Mouse (Mus musculus) Patski (cell line): Measurements from ENCODE around the gene Nbeal2. TPM values are rescaled to one million over a fixed set of nuclear protein-coding genes. Genes with fewer than 3 reads are reported as not detected.
"Not testable (repeated sequence)": the region's sequence is repeated elsewhere in the genome, so short reads cannot be mapped to it uniquely, and the experiment has no call there.

Source experiments
- ATAC-seq: fragments of 100-300 bp; one replicate; pipeline ENCODE4 v1.8.0; 2021
- CTCF ChIA-PET: fragments of 350-600 bp; sonication (Branson Sonifier 250); formaldehyde crosslinking; loops from one replicate; lab custom pipeline; 2022; ENCODE audit warnings: inconsistent platforms; lab: Charles Lee
- POLR2A ChIA-PET: fragments of 350-600 bp; sonication (Branson Sonifier 250); formaldehyde crosslinking; loops from one replicate; lab custom pipeline; 2022; ENCODE audit warnings: antibody characterized with exemption, inconsistent platforms; lab: Charles Lee
- DNase-seq: peaks from one replicate; pipeline ENCODE4 v3.0.0-alpha.2; 2011; ENCODE audit warnings: low read depth, low spot score
- H3K27me3 ChIP-seq: fragments of 371-371 bp; one replicate; pipeline ENCODE4 v1.5.1; 2021
- CTCF ChIP-seq: fragments of 100-300 bp; IDR thresholded peaks from one replicate; pipeline ENCODE4 v1.5.1; 2021
- in situ Hi-C: fragments of 300-500 bp; cut with MboI; formaldehyde crosslinking; loops from 3 replicates; pipeline ENCODE4 v1.11.1; 2018; ENCODE audit warnings: low pct_unique_long_range_greater_than_20kb, mixed read lengths
- polyA plus RNA-seq: library from polyadenylated mRNA; unstranded; gene quantifications from one replicate; pipeline ENCODE4 v1.2.3, GENCODE M21; 2021

The Nbeal2 gene
- polyA plus RNA-seq, 1 experiment from 2014 or later, result 20.0 TPM

GRCm38 (mm10) chr9:110687061-110687460 is 33.1 kb upstream of the Nbeal2 start:
- CTCF ChIA-PET, result interaction anchor here (0.7 to 4.1 kb wide), 3 partner anchors 15 to 21 kb away, joined by 3 to 19 read pairs (median 5); no protein-coding TSS in a partner anchor
- POLR2A ChIA-PET, result interaction anchor here (0.9 kb wide), 1 partner anchor 16 kb away, joined by 3 read pairs; no protein-coding TSS in a partner anchor
- TF ChIP-seq CTCF, result no peak
- no peak for DNase-seq
- in situ Hi-C loops, result no loop called here
- no peaks in the 10 kb centered on the region for H3K27me3 ChIP-seq
- no peak for ATAC-seq

GRCm38 (mm10) chr9:110686472-110686871 is 32.5 kb upstream of the Nbeal2 start:
- CTCF ChIA-PET, result interaction anchor here (0.7 to 4.1 kb wide), 3 partner anchors 14 to 22 kb away, joined by 3 to 19 read pairs (median 5); no protein-coding TSS in a partner anchor
- ATAC-seq, result no peak
- TF ChIP-seq CTCF, result no peak
- POLR2A ChIA-PET, result interaction anchor here (0.9 kb wide), 1 partner anchor 16 kb away, joined by 3 read pairs; no protein-coding TSS in a partner anchor
- DNase-seq, result no peak
- no peaks in the 10 kb centered on the region for H3K27me3 ChIP-seq
- in situ Hi-C loops, result no loop called here

GRCm38 (mm10) chr9:110685591-110685990 is 31.6 kb upstream of the Nbeal2 start:
- POLR2A ChIA-PET, result interaction anchor here (0.5 to 1.6 kb wide), 3 partner anchors 14 to 31 kb away, joined by 3 to 7 read pairs (median 6); partner anchors contain the start of gene Nbeal2
- no peak for TF ChIP-seq CTCF
- DNase-seq (no peak), ATAC-seq (peak; percentile 5)
- H3K27me3 ChIP-seq, result no peaks in the 10 kb centered on the region
- CTCF ChIA-PET, result interaction anchor here (1.0 to 4.1 kb wide), 3 partner anchors 13 to 51 kb away, joined by 3 to 19 read pairs (median 5); no protein-coding TSS in a partner anchor
- in situ Hi-C loops, result no loop called here

DNA sequence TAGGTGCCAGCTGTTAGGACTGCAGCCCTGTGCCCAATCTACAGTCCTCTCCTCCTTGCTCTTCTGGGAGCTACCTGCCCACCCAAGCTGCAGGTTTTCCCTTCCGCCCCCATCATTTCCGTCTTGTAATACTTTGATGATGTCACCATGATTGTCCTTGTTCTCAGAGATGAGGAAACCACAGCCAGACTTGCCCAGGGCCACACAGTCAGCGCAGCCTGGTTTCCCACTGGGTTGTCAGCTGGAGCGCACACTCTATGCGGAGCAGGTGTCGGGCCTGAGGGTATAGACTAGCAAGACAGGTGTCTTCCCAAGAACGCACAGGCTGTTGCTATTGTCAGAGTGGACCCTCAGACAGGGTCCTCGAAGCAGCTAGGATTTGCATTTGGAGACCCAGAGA is 31.2 kb upstream of the Nbeal2 start:
- in situ Hi-C loops, result no loop called here
- TF ChIP-seq CTCF, result no peak
- ATAC-seq, result peak; percentile 36
- CTCF ChIA-PET, result interaction anchor here (1.0 to 4.1 kb wide), 3 partner anchors 13 to 51 kb away, joined by 3 to 19 read pairs (median 5); no protein-coding TSS in a partner anchor
- H3K27me3 ChIP-seq, result no peaks in the 10 kb centered on the region
- POLR2A ChIA-PET, result interaction anchor here (0.5 to 1.6 kb wide), 4 partner anchors 15 to 154 kb away, joined by 3 to 7 read pairs (median 6); partner anchors contain the start of gene Nbeal2
- DNase-seq, result no peak

DNA sequence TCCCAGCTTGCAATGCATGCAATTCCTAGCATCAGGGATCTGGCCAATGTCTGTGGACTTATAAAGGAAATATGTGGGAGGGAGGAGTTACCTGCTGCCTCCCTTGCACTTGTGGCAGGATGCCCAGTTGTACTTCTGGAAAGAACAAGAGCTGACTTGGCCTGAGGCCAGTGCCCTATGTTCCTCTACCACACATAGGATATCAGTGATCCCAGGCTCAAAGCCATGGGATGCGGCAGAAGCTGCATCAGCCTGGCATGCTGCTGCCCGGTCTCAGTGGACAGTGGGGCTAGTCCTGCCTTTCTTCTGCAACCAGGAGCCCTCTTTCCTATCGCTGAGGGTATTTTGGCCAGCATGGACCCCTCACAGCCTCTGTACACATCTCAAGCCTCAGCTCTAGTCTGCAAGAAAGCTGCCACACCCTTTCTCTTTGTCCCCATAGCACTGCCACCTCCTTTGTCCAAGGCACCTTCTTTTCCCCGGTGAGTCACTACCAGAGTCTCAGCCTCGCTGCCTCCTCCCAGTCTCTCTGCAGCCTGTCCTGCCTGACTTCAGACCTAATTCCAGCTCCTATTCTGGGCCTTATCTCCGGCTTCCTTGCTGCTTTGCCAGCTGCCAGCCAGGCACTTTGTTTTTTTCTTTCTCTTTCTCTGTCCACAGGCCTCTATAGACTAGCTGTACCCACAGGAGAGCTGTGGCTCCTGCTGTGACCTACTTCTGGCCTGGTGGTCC is 30.3 kb upstream of the Nbeal2 start:
- CTCF ChIA-PET, result interaction anchor here (0.8 to 4.1 kb wide), 4 partner anchors 12 to 54 kb away, joined by 3 to 19 read pairs (median 4); no protein-coding TSS in a partner anchor
- POLR2A ChIA-PET, result interaction anchor here (0.6 to 1.6 kb wide), 5 partner anchors 12 to 153 kb away, joined by 3 to 6 read pairs (median 5); partner anchors contain the start of gene Nbeal2
- in situ Hi-C loops, result no loop called here
- peak; percentile 97 for DNase-seq
- peak; percentile 37 for ATAC-seq
- no peak for TF ChIP-seq CTCF
- H3K27me3 ChIP-seq, result no peaks in the 10 kb centered on the region

DNA sequence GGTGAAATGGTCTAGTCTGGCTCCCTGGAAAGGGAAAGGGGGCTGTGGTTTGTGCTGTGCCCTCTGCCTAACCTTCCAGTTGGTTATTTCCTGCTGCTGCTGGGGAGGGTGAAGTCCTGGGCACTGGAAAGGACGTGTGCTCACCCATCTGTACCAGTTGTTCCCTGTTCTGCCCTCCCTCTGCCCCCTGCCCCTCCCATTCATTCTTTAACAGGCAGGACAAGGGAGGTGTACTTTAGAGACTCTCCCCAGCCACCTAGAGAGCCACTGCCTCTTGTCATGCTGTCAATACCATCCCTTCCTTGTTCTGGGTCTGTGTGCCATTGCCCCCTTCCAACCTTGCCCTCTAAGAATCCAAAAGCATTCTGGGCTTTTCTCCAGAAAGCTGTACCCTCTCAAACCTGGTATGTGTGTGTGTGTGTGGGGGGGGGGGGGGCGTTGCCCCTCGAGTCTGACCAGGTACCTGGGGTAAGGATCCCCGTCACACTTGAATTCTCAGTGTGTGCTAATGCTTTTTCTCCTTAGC is 29.7 kb upstream of the Nbeal2 start:
- DNase-seq (no peak), ATAC-seq (peak; percentile 20)
- H3K27me3 ChIP-seq, result no peaks in the 10 kb centered on the region
- in situ Hi-C loops, result no loop called here
- CTCF ChIA-PET, result interaction anchor here (0.8 to 4.1 kb wide), 3 partner anchors 11 to 55 kb away, joined by 3 to 19 read pairs (median 4); no protein-coding TSS in a partner anchor
- no peak for TF ChIP-seq CTCF
- POLR2A ChIA-PET, result interaction anchor here (0.8 kb wide), 1 partner anchor 26 kb away, joined by 6 read pairs; no protein-coding TSS in a partner anchor

GRCm38 (mm10) chr9:110682697-110683096 is 28.7 kb upstream of the Nbeal2 start:
- DNase-seq, H3K27me3 ChIP-seq, ATAC-seq, in situ Hi-C loops, POLR2A ChIA-PET: not testable (repeated sequence)
- CTCF ChIA-PET, result interaction anchor here (1.2 kb wide), 1 partner anchor 47 kb away, joined by 3 read pairs; no protein-coding TSS in a partner anchor

- POLR2A ChIA-PET, result no interaction called here
- no peak for TF ChIP-seq CTCF
- DNase-seq (no peak), ATAC-seq (no peak)
- no peaks in the 10 kb centered on the region for H3K27me3 ChIP-seq
- in situ Hi-C loops, result no loop called here
- CTCF ChIA-PET, result interaction anchor here (1.2 kb wide), 1 partner anchor 47 kb away, joined by 3 read pairs; no protein-coding TSS in a partner anchor
Observed at GRCm38 (mm10) chr9:110682255-110682654, 28.3 kb upstream of the Nbeal2 start.

DNA sequence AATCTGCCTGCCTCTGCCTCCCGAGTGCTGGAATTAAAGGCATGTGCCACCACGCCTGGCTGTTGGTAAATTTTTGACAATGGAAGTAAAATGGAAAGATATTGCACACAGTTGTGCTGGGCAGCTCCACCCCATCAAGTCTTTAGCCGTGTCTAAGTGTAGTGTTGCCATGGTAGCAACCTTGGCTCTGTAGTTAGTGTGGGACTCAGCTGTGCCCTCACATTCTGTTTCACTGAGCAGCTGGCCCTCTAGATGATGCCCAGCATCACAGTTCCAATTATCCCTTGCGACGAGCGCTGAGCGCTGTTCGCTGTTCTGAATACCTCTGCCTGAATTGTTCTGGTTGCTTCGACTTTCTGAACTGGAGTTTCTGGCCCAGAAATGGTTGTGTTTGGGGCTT is 27.9 kb upstream of the Nbeal2 start:
- in situ Hi-C loops, result no loop called here
- CTCF ChIA-PET, result interaction anchor here (1.2 kb wide), 1 partner anchor 46 kb away, joined by 3 read pairs; no protein-coding TSS in a partner anchor
- POLR2A ChIA-PET, result no interaction called here
- no peaks in the 10 kb centered on the region for H3K27me3 ChIP-seq
- ATAC-seq, result no peak
- TF ChIP-seq CTCF, result no peak
- no peak for DNase-seq
